Mouse (Mus musculus) lung, postnatal 10 days (tissue): ENCODE data around the gene Kng1.
"Not testable (repeated sequence)": the region's sequence is repeated elsewhere in the genome, so short reads cannot be mapped to it uniquely, and the experiment has no call there.

Source experiments
- DNase-seq: peaks from one replicate; pipeline ENCODE4 v3.0.0; 2021

Gene Kng1

DNA sequence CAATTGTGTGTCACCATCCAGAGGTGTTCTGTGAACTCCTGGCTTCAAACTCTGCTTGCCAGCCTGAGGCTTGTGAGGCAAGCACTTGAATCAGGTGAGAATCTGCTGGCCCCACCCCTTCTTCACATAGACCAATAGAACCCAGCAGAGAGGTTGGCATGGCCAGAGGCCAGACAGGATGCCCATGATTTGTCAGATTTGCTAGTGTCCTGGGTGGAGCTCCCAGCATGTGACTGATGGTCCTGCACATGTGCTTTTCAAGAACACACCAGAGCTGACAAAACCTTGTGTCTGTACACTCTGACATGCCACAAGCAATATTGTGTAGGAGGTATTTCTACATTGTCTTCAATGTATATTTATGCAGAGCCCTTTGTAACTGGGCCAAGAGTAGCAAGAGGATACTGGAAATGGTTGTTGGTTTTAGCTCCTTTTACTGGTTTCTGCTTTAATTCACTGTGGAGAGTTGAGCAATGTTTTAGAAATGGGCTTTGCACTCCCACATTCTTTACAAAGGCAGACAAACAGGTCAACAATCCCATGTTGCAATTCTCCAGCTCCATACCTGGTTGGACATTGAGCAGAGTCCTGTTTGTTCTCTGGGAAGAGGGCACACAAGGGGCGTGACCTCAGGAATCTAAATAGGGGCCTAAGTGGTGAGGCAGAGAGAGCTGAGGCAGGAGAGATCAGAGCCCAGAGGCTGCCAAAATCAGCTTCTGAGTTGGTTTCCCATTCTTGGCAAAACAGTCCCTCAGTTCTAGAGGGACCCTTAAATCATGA is at the start of gene Kng1:
TSS of gene Kng1 (plus strand) at position 198 of the 780 bp plus-strand sequence.
- not testable (repeated sequence) for DNase-seq

DNA sequence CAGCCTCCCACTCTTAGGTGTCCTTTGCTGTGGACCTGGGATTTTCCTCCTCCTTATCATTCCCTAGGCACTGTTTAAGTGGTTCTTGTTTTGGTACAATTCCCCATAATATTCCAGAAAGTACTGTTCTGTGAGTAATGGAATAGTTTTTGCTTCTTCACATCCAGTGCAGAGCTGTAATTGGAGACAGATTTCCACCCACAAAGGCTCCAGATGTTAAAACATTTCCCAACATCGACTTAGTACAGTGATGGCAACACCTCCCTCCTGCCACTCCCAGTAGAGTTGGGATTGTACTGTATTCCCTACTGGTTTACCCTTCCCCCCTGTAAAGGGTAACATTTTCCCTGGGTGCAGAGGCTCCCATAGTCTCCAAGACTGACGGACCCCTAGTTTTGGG is 43.9 kb upstream of the Kng1 start:
- not testable (repeated sequence) for DNase-seq

DNA sequence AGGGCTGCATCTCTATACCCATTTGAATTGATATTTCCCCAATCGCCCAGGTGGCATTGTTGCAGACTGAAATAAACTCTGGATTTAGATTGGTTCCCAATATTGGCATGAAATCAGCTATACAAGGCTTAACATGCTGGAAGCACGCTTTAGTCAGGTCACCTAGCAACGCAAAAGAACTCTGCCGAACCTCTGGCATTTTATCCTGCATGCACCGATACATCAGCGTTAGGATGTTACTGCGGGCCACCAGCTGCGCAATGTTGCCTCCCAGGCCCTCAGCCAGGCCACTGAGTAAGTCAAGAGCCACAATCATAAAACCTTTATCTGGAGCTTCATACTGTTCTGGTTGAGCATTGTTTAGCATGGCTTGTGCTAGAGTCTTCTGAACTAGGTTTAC is 43.0 kb upstream of the Kng1 start:
- not testable (repeated sequence) for DNase-seq

DNA sequence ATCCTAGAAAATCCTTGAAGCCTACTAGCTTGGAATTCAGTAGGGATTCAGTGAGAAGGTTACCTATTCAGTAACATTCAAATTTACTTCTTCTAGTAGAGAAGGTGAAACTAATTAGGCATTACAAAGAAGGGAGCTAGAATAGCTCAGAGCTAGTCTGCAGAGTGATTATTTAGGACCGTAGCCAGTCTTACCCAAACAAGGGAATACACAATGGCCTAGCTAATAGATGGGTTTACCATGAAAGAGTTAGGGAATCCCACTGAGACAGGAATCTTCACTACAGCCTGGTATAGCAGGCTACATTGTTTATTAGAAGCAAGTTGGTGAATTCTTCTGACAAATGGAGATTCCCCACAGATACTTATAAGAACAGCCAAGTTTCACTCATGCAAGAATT is 37.1 kb upstream of the Kng1 start:
- DNase-seq, result not testable (repeated sequence)

DNA sequence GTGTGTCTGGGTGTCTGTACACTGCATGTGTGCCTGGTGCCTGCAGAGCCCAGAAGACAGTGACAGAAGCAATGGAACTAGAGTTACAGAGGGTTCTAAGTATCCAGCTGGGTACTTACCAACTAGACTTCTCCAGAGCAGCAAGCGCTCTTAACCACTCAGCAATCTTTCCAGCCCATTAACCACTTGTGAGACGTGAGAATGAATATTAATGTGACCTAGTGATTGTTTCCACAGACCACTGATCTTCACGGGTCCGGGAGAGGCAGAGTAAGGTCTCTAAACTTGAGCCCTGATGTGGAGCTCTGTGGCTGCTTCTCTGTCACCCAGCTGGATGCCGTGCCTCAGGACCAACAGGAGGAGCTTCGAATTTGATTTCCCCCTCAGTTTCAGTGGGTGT is 32.6 kb upstream of the Kng1 start:
- DNase-seq, result no peak

DNA sequence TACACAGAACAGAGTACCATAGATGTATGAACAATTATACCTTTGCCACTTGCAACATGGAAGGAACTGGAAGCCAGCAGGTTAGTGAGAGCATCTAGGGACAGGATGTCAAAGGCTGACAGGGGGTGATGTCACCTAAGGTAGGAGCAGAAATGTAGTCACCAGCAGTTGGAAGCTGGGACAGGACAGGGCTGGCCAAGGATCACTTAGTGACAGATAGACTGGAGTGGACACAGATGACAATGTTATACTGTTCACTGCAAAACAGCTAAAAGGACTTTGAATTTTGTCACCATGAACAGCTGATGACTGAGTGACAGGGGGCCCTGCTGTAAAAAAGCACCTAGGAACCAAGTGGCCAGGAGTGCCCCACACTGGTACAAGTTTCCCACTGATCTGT is 31.1 kb upstream of the Kng1 start:
- DNase-seq, result no peak

DNA sequence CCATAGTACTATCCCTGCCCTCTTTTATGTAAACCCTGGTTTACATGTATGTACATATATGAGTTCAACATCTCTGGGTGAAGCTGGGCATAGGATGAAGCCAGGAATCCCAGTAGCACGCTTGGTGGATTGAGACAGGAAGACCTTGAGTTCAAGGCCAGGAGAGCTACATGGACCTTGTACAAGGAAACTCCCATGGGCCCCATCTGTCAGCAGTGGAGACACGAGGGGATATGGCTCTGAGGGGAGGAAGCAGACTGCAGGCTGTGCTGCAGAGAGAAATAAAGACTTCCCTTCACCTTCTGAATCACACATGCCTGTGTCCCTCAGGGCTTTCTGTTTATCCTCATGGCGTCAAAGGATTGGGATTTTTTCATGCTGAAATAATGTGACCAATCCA is 30.3 kb upstream of the Kng1 start:
- not testable (repeated sequence) for DNase-seq

DNA sequence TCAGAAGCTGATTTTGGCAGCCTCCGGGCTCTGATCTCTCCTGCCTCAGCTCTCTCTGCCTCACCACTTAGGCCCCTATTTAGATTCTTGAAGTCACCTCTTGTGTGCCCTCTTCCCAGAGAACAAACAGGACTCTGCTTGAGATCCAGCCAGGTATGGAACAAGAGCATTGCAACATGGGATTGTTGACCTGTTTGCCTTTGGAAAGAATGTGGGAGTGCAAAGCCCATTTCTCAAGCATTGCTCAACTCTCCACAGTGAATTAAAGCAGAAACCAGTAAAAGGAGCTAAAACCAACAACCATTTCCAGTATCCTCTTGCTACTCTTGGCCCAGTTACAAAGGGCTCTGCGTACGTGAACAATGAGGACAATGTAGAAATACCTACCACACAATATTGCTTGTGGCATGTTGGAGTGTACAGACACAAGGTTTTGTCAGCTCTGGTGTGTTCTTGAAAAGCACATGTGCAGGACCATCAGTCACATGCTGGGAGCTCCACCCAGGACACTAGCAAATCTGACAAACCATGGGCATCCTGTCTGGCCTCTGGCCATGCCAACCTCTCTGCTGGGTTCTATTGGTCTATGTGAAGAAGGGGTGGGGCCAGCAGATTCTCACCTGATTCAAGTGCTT is 28.6 kb upstream of the Kng1 start, which contains the start of gene Kng2:
TSS of gene Kng2 (minus strand) at position 517 of the 635 bp plus-strand sequence.
- DNase-seq, result peak; percentile 30

DNA sequence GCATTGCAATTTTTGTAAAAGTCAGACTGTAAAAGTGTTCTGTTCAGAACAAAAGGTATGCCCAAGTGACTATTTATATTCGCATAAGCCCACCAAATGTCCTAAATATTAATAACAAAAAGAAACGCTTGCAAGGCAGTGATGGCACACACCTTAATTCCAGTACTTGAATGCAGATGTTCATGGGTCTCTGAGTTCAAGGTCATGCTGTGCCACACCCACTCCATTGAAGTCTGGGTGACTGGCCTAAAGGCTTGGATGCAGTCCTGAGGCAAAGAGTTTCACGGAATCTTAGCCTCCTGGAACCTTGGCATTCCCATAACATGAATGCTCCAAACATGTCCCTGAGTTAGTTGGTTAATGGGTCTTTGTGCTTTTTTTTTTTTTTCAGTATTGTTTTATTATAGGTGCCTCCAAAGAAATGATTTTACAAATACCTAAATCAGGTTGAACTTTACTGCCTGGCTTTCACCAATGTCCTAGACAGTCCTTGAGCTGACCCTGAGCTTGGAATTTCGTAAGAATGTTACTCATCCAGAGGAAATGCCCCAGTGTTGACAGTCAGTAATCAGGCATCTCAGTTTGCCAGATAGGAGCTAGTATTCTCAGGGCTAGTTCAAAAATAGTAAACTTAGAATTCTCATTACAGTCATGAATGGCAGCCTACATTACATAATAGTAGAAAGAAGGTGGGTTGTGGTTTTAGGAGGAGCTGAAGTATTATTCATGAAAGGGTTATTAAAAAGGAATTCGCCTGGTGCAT is 26.8 kb upstream of the Kng1 start:
- DNase-seq, result no peak

DNA sequence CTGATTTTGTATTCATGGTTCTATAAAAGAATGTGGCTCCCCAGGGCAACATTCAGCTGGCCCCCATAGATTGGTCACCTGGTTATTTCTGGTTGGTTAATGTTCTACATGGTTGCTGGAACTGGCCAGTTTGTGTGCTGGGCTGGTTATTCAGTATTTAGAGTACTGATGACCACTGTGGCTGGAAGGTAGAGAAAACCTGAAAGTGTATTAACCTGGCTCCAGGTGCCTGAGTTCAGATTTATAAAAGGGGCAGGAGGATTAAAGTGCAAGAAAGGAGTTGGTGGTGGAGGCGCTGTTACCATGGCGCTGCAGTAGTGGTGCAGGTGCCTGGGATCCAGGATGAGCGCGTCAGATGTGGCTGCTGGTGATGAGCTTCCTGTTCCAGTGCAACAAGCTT is 24.0 kb upstream of the Kng1 start:
- no peak for DNase-seq

DNA sequence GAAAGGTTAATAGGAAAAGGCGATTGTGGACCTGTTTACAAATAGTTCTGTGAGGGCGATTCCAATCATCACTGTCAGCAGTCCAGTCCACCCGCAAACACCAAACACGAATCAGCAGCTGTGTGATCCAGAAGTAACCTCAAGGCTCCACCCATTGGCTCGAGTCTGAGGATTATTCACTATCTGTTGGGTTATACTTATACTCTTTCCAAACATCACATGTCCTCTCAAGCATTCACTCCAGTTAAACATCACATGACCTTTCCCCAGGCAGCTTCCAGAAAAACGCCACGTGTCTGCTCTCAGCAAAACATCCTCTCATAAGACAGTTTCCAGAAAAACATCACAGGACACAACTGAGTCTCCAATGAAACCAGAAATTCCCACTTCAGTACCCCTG is 19.9 kb upstream of the Kng1 start:
- DNase-seq, result no peak

DNA sequence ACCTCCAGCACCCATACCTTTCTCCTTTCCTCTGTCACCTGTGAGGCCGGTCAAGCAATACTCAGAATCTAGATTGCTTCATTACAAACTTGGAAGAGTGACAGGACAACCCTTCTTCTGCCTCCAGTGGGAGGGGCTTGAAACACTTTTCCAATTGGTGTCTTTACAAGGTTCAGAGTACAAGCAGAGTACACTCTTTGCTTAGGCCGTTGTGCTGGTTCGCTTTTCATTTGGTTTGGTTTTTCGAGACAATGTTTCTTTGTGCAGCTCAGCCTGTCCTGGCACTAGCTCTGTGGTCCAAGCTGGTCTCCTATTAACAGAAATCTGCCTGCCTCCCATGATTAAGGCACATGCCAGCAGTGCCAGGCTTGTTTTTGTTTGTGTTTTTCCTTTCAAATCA is 18.4 kb upstream of the Kng1 start:
- no peak for DNase-seq

DNA sequence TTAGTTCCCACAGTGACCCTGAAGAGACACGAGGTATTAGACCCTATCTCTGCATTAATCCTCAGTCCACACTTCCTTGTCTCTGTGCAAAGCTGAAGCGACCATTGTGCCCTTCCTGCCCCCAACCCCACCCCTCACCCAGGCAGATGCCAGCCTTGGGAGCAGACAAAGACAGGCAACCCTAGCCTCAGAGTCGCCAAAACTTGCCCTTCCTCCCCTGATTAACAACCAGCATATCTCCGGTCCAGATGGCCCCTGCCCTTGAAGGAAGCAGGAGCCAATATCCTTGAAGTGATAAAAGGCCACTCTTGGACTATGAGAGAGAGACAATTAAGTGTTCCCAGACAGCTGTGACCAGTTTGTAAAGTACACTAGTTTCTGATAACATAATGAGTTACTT is 16.8 kb upstream of the Kng1 start:
- no peak for DNase-seq

DNA sequence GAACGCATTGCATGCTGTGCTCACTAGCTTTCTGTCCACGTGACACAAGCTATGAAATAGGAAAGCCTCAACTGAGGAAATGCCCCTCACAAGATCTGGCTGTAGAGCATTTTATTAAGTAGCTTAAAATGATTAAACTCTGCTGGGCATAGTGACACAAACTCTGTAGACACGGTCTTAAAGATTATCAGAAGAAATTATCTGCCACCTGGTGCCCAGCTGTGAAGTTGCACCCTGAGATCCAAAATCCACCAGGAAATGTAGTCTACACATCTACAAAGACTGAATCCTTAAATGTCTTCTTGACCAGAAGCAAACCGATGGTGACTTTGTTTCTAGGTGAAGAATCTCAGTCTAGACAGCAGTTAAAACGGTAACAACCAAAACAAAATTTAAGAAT is 11.3 kb upstream of the Kng1 start:
- DNase-seq, result peak; percentile 39

DNA sequence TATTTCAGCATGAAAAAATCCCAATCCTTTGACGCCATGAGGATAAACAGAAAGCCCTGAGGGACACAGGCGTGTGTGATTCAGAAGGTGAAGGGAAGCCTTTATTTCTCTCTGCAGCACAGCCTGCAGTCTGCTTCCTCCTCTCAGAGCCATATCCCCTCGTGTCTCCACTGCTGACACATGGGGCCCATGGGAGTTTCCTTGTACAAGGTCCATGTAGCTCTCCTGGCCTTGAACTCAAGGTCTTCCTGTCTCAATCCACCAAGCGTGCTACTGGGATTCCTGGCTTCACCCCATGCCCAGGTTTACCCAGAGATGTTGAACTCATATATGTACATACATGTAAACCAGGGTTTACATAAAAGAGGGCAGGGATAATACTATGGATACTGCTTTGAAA is 2.0 kb downstream of the Kng1 start:
- DNase-seq, result not testable (repeated sequence)

DNA sequence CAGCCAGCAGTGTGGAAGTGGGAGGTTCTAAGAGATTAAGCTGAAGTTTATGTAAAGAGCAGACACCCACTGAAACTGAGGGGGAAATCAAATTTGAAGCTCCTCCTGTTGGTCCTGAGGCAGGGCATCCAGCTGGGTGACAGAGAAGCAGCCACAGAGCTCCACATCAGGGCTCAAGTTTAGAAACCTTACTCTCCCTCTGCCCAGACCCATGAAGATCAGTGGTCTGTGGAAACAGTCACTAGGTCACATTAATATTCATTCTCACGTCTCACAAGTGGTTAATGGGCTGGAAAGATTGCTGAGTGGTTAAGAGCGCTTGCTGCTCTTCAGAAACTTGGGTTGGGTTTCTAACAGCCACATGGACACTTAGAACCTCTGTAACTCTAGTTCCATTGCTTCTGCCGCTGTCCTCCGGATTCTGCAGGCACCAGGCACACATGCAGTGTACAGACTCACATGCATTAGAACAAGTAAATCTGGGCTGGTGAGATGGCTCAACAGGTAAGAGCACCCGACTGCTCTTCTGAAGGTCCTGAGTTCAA is 3.2 kb downstream of the Kng1 start:
- not testable (repeated sequence) for DNase-seq

DNA sequence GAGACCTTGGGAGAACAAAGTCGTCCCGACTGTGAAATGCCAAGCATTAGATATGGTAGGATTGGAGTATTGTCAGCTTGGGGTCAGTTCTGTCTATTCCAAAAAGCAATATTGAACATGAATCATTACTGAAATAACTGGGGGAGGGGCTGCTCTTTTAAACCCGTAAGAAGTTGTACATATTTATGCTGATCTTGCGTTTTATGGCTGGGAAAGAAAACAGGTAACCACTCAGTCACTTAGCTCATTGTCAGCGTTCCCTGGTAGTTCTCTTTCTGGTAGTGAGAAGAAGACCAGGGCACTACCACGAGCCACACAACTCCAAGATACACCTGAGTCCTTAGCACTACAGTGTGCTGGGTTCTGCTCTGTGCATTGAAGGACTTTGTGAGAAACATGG is 19.9 kb downstream of the Kng1 start:
- not testable (repeated sequence) for DNase-seq

DNA sequence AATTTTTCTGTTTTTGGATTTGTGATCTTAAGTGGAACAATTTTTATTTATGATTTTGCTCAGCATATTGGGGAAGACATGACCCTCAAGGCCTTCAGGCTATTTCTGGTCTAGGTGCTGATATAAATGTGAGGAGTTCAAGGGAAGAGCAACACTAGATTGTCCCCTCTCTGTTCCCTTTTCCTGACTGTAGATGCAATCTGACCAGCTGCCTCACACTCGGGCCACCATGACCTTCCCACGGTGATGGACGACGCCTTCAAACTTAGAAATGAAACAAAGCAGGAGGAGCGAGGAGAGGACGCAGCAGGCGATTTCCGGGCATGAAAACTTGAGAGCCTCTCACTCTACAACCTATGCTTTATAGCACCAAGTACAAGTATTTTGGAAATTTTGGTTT is 29.5 kb downstream of the Kng1 start:
- DNase-seq, result not testable (repeated sequence)

DNA sequence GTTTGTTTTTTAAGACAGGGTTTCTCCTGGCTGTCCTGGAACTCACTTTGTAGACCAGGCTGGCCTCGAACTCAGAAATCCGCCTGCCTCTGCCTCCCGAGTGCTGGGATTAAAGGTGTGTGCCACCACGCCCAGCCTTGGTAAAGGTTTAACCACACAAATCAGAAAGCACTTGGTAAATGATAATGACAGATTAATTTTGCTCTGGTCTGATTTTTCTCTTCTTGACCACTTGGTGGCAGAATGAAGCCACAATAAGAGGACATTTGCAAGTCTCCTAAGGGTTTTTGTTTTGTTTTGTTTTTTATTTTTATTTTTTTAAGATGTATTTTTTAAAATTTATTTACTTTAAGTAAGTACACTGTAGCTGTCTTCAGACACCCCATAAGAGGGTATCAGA is 30.0 kb downstream of the Kng1 start:
- DNase-seq, result not testable (repeated sequence)

DNA sequence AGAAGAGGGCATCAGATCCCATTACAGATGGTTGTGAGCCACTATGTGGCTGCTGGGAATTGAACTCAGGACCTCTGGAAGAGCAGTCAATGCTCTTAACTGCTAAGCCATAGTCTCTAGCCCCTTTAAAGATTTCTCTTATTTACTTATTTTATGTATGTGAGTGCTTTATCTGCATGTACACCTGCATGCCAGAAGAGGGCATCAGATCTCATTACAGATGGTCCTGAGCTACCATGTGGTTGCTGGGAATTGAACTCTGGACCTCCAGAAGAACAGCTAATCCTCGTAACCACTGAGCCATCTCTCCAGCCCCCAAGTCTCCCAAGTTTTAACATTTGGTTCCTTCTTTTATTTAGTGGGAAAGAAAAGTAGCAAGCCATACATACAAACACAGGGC is 30.8 kb downstream of the Kng1 start:
- DNase-seq, result not testable (repeated sequence)

DNA sequence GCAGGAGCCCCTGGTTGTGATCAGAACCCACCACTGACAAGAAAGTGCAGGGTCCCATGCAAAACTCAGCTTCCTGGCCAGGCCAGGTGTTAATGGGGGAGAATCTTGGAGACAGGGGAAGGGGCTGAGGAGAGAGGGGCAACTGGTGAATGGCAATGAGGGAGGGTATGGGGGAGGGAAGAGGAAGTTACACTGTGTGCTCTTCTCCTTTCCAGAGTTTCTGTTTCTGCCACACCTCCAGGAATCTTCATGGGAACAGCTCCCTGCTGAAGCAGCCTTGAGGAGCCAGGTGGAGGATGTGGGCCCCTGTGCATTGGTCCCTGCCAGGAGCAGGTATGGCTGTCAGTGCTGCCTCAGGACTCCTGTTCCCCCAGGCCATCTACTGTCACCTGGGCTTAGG is 33.7 kb downstream of the Kng1 start:
- not testable (repeated sequence) for DNase-seq

DNA sequence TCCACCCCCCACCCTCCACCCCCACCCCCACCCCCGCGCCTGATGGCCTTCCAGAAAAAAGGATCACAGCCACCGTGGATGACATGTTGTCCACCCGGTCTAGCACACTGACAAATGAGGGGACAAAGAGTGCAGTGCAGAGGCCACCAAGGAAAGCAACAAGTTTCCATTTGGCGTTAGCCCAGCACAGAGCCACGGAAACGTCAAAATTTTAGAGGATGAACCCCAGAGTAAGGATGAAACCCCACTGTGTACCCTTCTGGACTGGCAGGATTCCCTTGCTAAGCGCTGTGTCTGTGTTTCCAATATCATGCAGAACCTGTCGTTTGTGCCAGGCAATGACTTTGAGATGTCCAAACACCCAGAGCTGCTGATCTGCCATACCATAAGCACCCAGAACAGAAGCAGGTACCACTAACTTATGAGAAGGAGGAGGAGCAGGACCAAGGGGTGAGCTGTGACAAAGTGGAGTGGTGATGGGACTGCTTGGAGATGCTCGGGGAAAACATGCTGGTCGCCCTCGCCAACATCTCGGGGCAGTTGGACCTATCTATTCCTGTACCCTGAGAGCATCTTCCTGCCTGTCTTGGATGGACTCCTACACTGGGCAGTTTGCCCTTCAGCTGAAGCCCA is 35.8 kb downstream of the Kng1 start:
- no peak for DNase-seq

DNA sequence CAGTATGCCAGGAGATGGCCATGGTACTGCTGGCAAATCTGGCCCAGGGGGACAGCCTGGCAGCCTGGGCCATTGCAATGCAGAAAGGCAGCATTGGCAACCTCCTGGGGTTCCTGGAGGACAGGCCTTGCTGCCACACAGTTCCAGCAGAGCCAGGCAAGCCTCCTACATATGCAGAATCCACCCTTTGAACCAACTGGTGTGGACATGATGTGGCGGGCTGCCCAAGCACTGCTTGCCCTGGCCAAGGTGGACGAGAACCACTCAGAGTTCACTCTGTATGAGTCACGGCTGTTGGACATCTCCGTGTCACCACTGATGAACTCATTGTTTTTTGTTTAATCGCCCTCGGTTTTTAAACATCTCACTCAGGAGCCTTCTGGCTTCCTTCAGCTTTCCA is 36.5 kb downstream of the Kng1 start:
- no peak for DNase-seq
